Mouse (Mus musculus): Measurements from ENCODE around the gene Adgrv1.

GRCm38 (mm10) chr13:81269056-81269455 is 363.9 kb downstream of the Adgrv1 start:
- TF ChIP-seq CTCF (IDR thresholded peaks at IDR 0.05; ENCODE audit: low read depth) (no peak), EP300 (IDR thresholded peaks at IDR 0.05; ENCODE audit: low read depth) (no peak)

All from liver, postnatal 0 days (tissue).